Mouse (Mus musculus) hindbrain, embryonic 13.5 days (tissue): ENCODE results near the gene Hoxb7. TPM values are rescaled to one million over a fixed set of nuclear protein-coding genes. Genes with fewer than 3 reads are reported as not detected.

Experiments used
- ATAC-seq: fragments of 200-750 bp; cut with Nextera tagmentation; 2 replicates; pipeline ENCODE4 v1.8.0; 2017; ENCODE audit warnings: moderate TSS enrichment; ENCODE audit not compliant: low FRiP score
- H3K27ac ChIP-seq: fragments of 300-500 bp; sonication (generic); 2 replicates; pipeline ENCODE4 v1.5.1; 2015; ENCODE audit warnings: inconsistent platforms, mild to moderate bottlenecking, moderate library complexity
- H3K27me3 ChIP-seq: fragments of 300-500 bp; sonication (generic); 2 replicates; pipeline ENCODE4 v1.6.1; 2015; ENCODE audit warnings: mild to moderate bottlenecking, inconsistent platforms
- H3K36me3 ChIP-seq: fragments of 300-500 bp; sonication (generic); 2 replicates; pipeline ENCODE4 v1.6.1; 2015; ENCODE audit warnings: mild to moderate bottlenecking, inconsistent platforms
- H3K4me1 ChIP-seq: fragments of 300-500 bp; sonication (generic); replicated peaks from 2 replicates; pipeline ENCODE4 v1.6.1; 2015; ENCODE audit warnings: inconsistent platforms
- H3K4me2 ChIP-seq: fragments of 300-500 bp; sonication (generic); 2 replicates; pipeline ENCODE4 v1.6.1; 2015; ENCODE audit warnings: inconsistent platforms, mild to moderate bottlenecking, moderate library complexity
- H3K4me3 ChIP-seq: fragments of 300-500 bp; sonication (generic); 2 replicates; pipeline ENCODE4 v1.5.1; 2015; ENCODE audit warnings: mild to moderate bottlenecking, inconsistent platforms
- H3K9ac ChIP-seq: fragments of 300-500 bp; sonication (generic); 2 replicates; pipeline ENCODE4 v1.6.1; 2015; ENCODE audit warnings: mild to moderate bottlenecking, inconsistent platforms
- H3K9me3 ChIP-seq: fragments of 300-500 bp; sonication (generic); 2 replicates; pipeline ENCODE4 v1.6.1; 2016; ENCODE audit warnings: inconsistent platforms
- WGBS: fragments of 180-500 bp; shearing (Covaris S2); methylation state at CpG from one replicate; pipeline ENCODE4 v1.1.7; 2015; 5-methylcytosine and 5-hydroxymethylcytosine counted together
- polyA plus RNA-seq: library from polyadenylated mRNA; unstranded; fragments of >200 nt; fragmentation: Nextera tagmentation; extraction: Ambion mirVana; gene quantifications from 2 replicates; pipeline ENCODE4 v1.2.1, GENCODE M21; 2015

The Hoxb7 gene
- polyA plus RNA-seq, 1 experiment from 2014 or later = 33.2 TPM

GRCm38 (mm10) chr11:96327750-96328149 is 41.3 kb downstream of the Hoxb7 start:
- Histone ChIP-seq H3K4me3 (peak overlapping the region; percentile 57), H3K9ac (peak overlapping the region; percentile 99), H3K27me3 (peaks cover 97% of the 10 kb centered on the region), H3K36me3 (no peaks in the 10 kb centered on the region), H3K27ac (peak overlapping the region; percentile 100), H3K9me3 (no peaks in the 10 kb centered on the region), H3K4me2 (peak overlapping the region; percentile 83), H3K4me1 (peaks cover 23% of the 10 kb centered on the region)
- WGBS = 3% methylated on average over 5 of the region's 5 CpGs
- peak; percentile 62 for ATAC-seq

GRCm38 (mm10) chr11:96328605-96329004 is 42.2 kb downstream of the Hoxb7 start:
- H3K4me1 ChIP-seq = peaks cover 23% of the 10 kb centered on the region
- peak overlapping the region; percentile 57 for H3K4me3 ChIP-seq
- no peak for ATAC-seq
- H3K36me3 ChIP-seq = no peaks in the 10 kb centered on the region; the same call in 1 of the 2 replicates
- 5% methylated on average over 8 of the region's 8 CpGs for WGBS
- H3K27ac ChIP-seq = peak overlapping the region; percentile 100
- no peaks in the 10 kb centered on the region for H3K9me3 ChIP-seq
- peaks cover 98% of the 10 kb centered on the region for H3K27me3 ChIP-seq
- peak overlapping the region; percentile 83 for H3K4me2 ChIP-seq
- H3K9ac ChIP-seq = peak overlapping the region; percentile 99

- H3K9ac ChIP-seq = peak overlapping the region; percentile 99
- H3K36me3 ChIP-seq = no peaks in the 10 kb centered on the region; the same call in 1 of the 2 replicates
- peak overlapping the region; percentile 83 for H3K4me2 ChIP-seq
- no peak for ATAC-seq
- no peaks in the 10 kb centered on the region for H3K9me3 ChIP-seq
- under 1% methylated on average over 8 of the region's 8 CpGs for WGBS
- H3K4me1 ChIP-seq = peaks cover 38% of the 10 kb centered on the region
- H3K27me3 ChIP-seq = peaks cover 100% of the 10 kb centered on the region
- peak overlapping the region; percentile 100 for H3K27ac ChIP-seq
- peak overlapping the region; percentile 57 for H3K4me3 ChIP-seq
Observed at GRCm38 (mm10) chr11:96332105-96332504, 45.7 kb downstream of the Hoxb7 start.

- H3K27ac ChIP-seq = peak overlapping the region; percentile 100
- H3K9ac ChIP-seq = peak overlapping the region; percentile 99
- H3K36me3 ChIP-seq = no peaks in the 10 kb centered on the region; the same call in 1 of the 2 replicates
- peak overlapping the region; percentile 83 for H3K4me2 ChIP-seq
- peaks cover 99% of the 10 kb centered on the region for H3K27me3 ChIP-seq
- H3K4me3 ChIP-seq = peak overlapping the region; percentile 57
- no peaks in the 10 kb centered on the region for H3K9me3 ChIP-seq
- ATAC-seq = no peak
- 1% methylated on average over 35 of the region's 35 CpGs for WGBS
- H3K4me1 ChIP-seq = peaks cover 33% of the 10 kb centered on the region
Observed at GRCm38 (mm10) chr11:96332618-96333032, 46.2 kb downstream of the Hoxb7 start.

GRCm38 (mm10) chr11:96333241-96334001 is 47.0 kb downstream of the Hoxb7 start:
- Histone ChIP-seq H3K9me3 (no peaks in the 10 kb centered on the region), H3K36me3 (no peaks in the 10 kb centered on the region; the same call in 1 of the 2 replicates), H3K27ac (peak overlapping the region; percentile 100), H3K9ac (peak overlapping the region; percentile 99), H3K4me2 (peak overlapping the region; percentile 83), H3K27me3 (peaks cover 99% of the 10 kb centered on the region), H3K4me1 (peaks cover 38% of the 10 kb centered on the region), H3K4me3 (peak overlapping the region; percentile 57)
- no peak for ATAC-seq
- WGBS = 2% methylated on average over 17 of the region's 17 CpGs

- Histone ChIP-seq H3K4me3 (peak overlapping the region; percentile 57), H3K9me3 (no peaks in the 10 kb centered on the region), H3K4me2 (peak overlapping the region; percentile 83), H3K27ac (peak overlapping the region; percentile 100), H3K27me3 (peaks cover 99% of the 10 kb centered on the region), H3K36me3 (no peaks in the 10 kb centered on the region; the same call in 1 of the 2 replicates), H3K9ac (peak overlapping the region; percentile 99), H3K4me1 (peaks cover 43% of the 10 kb centered on the region)
- 8% methylated on average over 2 of the region's 2 CpGs for WGBS
- ATAC-seq = no peak
Observed at GRCm38 (mm10) chr11:96334002-96334364, 47.6 kb downstream of the Hoxb7 start.

- peaks cover 99% of the 10 kb centered on the region for H3K27me3 ChIP-seq
- H3K9me3 ChIP-seq = no peaks in the 10 kb centered on the region
- H3K4me2 ChIP-seq = peak overlapping the region; percentile 83
- no peaks in the 10 kb centered on the region; the same call in 1 of the 2 replicates for H3K36me3 ChIP-seq
- peak overlapping the region; percentile 57 for H3K4me3 ChIP-seq
- peak overlapping the region; percentile 100 for H3K27ac ChIP-seq
- ATAC-seq = peak; percentile 3; the same call in 1 of the 2 replicates
- peak overlapping the region; percentile 99 for H3K9ac ChIP-seq
- H3K4me1 ChIP-seq = peaks cover 51% of the 10 kb centered on the region
- 22% methylated on average over 3 of the region's 3 CpGs for WGBS
Observed at GRCm38 (mm10) chr11:96334998-96335397, 48.6 kb downstream of the Hoxb7 start.

GRCm38 (mm10) chr11:96336597-96336996 is 50.2 kb downstream of the Hoxb7 start:
- Histone ChIP-seq H3K27me3 (peaks cover 95% of the 10 kb centered on the region), H3K4me3 (peak overlapping the region; percentile 57), H3K36me3 (no peaks in the 10 kb centered on the region; the same call in 1 of the 2 replicates), H3K4me2 (peak overlapping the region; percentile 83), H3K4me1 (peaks cover 44% of the 10 kb centered on the region), H3K27ac (peak overlapping the region; percentile 100), H3K9me3 (no peaks in the 10 kb centered on the region), H3K9ac (peak overlapping the region; percentile 99)
- WGBS = 3% methylated on average over 2 of the region's 2 CpGs
- no peak for ATAC-seq

- H3K9me3 ChIP-seq = no peaks in the 10 kb centered on the region
- WGBS = 1% methylated on average over 6 of the region's 6 CpGs
- peaks cover 42% of the 10 kb centered on the region for H3K4me1 ChIP-seq
- peak overlapping the region; percentile 99 for H3K9ac ChIP-seq
- H3K27ac ChIP-seq = peak overlapping the region; percentile 100
- no peaks in the 10 kb centered on the region; the same call in 1 of the 2 replicates for H3K36me3 ChIP-seq
- peak overlapping the region; percentile 57 for H3K4me3 ChIP-seq
- no peak for ATAC-seq
- peak overlapping the region; percentile 83 for H3K4me2 ChIP-seq
- peaks cover 95% of the 10 kb centered on the region for H3K27me3 ChIP-seq
Observed at GRCm38 (mm10) chr11:96337026-96337425, 50.6 kb downstream of the Hoxb7 start.

GRCm38 (mm10) chr11:96338957-96339855 is 52.8 kb downstream of the Hoxb7 start:
- Histone ChIP-seq H3K4me3 (peak overlapping the region; percentile 57), H3K27me3 (peaks cover 84% of the 10 kb centered on the region), H3K4me1 (peaks cover 55% of the 10 kb centered on the region), H3K9me3 (no peaks in the 10 kb centered on the region), H3K4me2 (peak overlapping the region; percentile 83), H3K9ac (peak overlapping the region; percentile 99), H3K36me3 (peaks cover 1% of the 10 kb centered on the region; the same call in 1 of the 2 replicates), H3K27ac (peak overlapping the region; percentile 100)
- 16% methylated on average over 7 of the region's 7 CpGs for WGBS
- no peak for ATAC-seq
